Mouse (Mus musculus): ENCODE results near the gene Rpf2.

Gene Rpf2

GRCm38 (mm10) chr10:40246374-40247165, at the start of gene Rpf2:
TSS of gene Rpf2 (minus strand) at chr10:40247036.
- DNase-seq (ENCODE audit: low read depth, low spot score), result peak; percentile 91

- DNase-seq (ENCODE audit: low read depth, low spot score), result no peak
Observed at GRCm38 (mm10) chr10:40292640-40293039, 45.8 kb upstream of the Rpf2 start.

- peak; percentile 24 for DNase-seq (ENCODE audit: low read depth, low spot score)
Observed at GRCm38 (mm10) chr10:40286767-40287166, 39.9 kb upstream of the Rpf2 start.

GRCm38 (mm10) chr10:40285571-40285970, 38.7 kb upstream of the Rpf2 start:
- peak; percentile 27 for DNase-seq (ENCODE audit: low read depth, low spot score)

- DNase-seq (ENCODE audit: low read depth, low spot score), result no peak
Observed at GRCm38 (mm10) chr10:40284997-40285396, 38.2 kb upstream of the Rpf2 start.

- DNase-seq (ENCODE audit: low read depth, low spot score), result no peak
Observed at GRCm38 (mm10) chr10:40284179-40284831, 37.5 kb upstream of the Rpf2 start.

GRCm38 (mm10) chr10:40283636-40284035, 36.8 kb upstream of the Rpf2 start:
- DNase-seq (ENCODE audit: low read depth, low spot score), result no peak

GRCm38 (mm10) chr10:40281565-40281964, 34.7 kb upstream of the Rpf2 start:
- no peak for DNase-seq (ENCODE audit: low read depth, low spot score)

- DNase-seq (ENCODE audit: low read depth, low spot score), result no peak
Observed at GRCm38 (mm10) chr10:40278317-40278716, 31.5 kb upstream of the Rpf2 start.

- no peak for DNase-seq (ENCODE audit: low read depth, low spot score)
Observed at GRCm38 (mm10) chr10:40275991-40276390, 29.2 kb upstream of the Rpf2 start.

GRCm38 (mm10) chr10:40273938-40274337, 27.1 kb upstream of the Rpf2 start:
- DNase-seq (ENCODE audit: low read depth, low spot score), result no peak

GRCm38 (mm10) chr10:40271216-40271615, 24.4 kb upstream of the Rpf2 start:
- no peak for DNase-seq (ENCODE audit: low read depth, low spot score)

GRCm38 (mm10) chr10:40264920-40265319, 18.1 kb upstream of the Rpf2 start:
- DNase-seq (ENCODE audit: low read depth, low spot score), result no peak

- DNase-seq (ENCODE audit: low read depth, low spot score), result no peak
Observed at GRCm38 (mm10) chr10:40263691-40264090, 16.9 kb upstream of the Rpf2 start.

GRCm38 (mm10) chr10:40262200-40262599, 15.4 kb upstream of the Rpf2 start:
- no peak for DNase-seq (ENCODE audit: low read depth, low spot score)

GRCm38 (mm10) chr10:40260305-40260704, 13.5 kb upstream of the Rpf2 start:
- no peak for DNase-seq (ENCODE audit: low read depth, low spot score)

GRCm38 (mm10) chr10:40259542-40259941, 12.7 kb upstream of the Rpf2 start:
- DNase-seq (ENCODE audit: low read depth, low spot score), result peak; percentile 25

- peak; percentile 81 for DNase-seq (ENCODE audit: low read depth, low spot score)
Observed at GRCm38 (mm10) chr10:40258976-40259375, 12.1 kb upstream of the Rpf2 start.

- peak; percentile 94 for DNase-seq (ENCODE audit: low read depth, low spot score)
Observed at GRCm38 (mm10) chr10:40258401-40258966, 11.6 kb upstream of the Rpf2 start.

GRCm38 (mm10) chr10:40257414-40258255, 10.8 kb upstream of the Rpf2 start, which contains the start of gene Gtf3c6:
TSS of gene Gtf3c6 (minus strand) at chr10:40258108.
- peak; percentile 96 for DNase-seq (ENCODE audit: low read depth, low spot score)

GRCm38 (mm10) chr10:40256716-40257115, 9.9 kb upstream of the Rpf2 start:
- DNase-seq (ENCODE audit: low read depth, low spot score), result peak; percentile 60

GRCm38 (mm10) chr10:40250969-40251368, 4.1 kb upstream of the Rpf2 start:
- DNase-seq (ENCODE audit: low read depth, low spot score), result no peak

All from CD4-positive, CD25-positive, alpha-beta regulatory T cell, adult 2 months (primary cell).